Mouse (Mus musculus) bone marrow, adult 2 months (tissue): ENCODE measurements at regions not wholly inside any gene's neighbourhood (a gene's known extent, or its start where the extent isn't known, plus 50 kb on each side); places are given as distances from the start of the nearest gene placed in this dataset.

Source experiments
- CTCF ChIP-seq: fragments of 200-500 bp; IDR thresholded peaks from 2 replicates; pipeline ENCODE4 v1.5.1; 2011; ENCODE audit warnings: low read length, control low read depth; ENCODE audit not compliant: control insufficient read depth, insufficient read depth
- POLR2A ChIP-seq: fragments of 200-500 bp; IDR thresholded peaks from 2 replicates; pipeline ENCODE4 v1.6.1; 2011; ENCODE audit warnings: low read depth, mild to moderate bottlenecking, control low read depth, low read length, borderline replicate concordance; ENCODE audit not compliant: control insufficient read depth

DNA sequence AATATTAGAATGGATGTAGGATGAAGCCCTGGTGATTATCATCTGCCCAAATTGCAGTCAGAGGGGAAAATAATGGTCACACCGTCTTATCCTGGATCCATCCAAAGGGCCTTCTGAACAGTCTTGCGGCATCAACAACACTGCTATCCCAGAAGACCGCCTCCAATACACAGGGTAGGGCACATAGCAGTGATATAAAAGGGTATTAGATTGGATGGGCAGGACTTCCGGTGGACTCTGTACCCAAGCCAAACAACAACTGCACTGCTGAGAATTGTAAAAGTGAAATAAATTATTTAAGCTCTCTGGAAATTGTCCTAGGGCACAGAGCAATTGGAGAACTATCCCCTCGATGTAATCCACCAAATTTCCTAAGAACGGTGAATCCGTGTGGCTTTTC is 173.0 kb upstream of the Klf7 start:
- TF ChIP-seq CTCF: no peak
- TF ChIP-seq POLR2A: no peak
